Mouse (Mus musculus) urinary bladder, postnatal 14 days (tissue): ENCODE results near the gene Dtx2.

Experiments
- DNase-seq: peaks from one replicate; pipeline ENCODE4 v3.0.0; 2021; ENCODE audit warnings: low spot score

The Dtx2 gene

GRCm38 (mm10) chr5:135994725-135995687, at the start of gene Dtx2:
TSS of gene Dtx2 (plus strand) at chr5:135994800.
- DNase-seq: peak; percentile 90

DNA sequence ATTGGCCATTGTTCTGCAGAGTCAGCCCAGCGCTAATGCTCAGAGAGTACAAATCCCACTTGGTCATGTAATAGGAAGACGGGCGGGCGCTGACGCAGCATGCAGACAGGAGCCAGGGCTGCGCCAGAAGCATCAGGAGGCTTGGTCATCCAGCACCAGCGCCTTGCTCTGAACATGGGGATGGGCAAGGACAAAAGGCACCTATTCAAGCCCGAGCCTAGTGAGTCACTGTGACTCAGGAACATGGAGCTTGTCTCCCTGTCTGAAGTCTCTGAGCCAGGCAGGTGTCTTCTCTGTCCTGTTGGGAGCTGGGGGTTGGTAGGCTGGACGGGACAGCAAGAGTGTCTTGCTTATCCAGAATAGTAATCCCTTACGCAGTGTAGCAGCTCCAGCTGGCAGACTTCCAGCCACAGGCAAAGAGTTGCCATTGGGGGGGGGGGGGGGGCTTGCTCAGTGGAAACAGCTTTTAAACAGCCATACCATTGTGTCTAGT, 48.6 kb upstream of the Dtx2 start:
- DNase-seq: peak; percentile 13

DNA sequence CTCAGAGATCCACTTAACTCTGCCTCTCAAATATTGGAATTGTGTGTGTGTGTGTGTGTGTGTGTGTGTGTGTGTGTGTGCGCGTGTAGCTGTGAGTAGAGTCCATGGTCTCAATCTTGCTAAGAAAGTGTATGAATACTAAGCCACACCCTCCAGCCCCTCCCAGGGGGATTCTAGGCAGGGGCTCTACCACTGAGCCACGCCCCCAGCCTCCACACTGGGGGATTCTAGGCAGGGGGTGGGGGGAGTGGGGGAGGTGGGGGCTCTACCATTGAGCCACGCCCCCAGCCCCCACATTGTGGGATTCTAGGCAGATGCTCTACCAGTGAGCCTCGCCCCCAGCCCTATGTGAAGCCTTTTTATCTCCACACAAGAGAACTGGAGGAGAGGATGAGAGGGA, 48.0 kb upstream of the Dtx2 start:
- no peak for DNase-seq

DNA sequence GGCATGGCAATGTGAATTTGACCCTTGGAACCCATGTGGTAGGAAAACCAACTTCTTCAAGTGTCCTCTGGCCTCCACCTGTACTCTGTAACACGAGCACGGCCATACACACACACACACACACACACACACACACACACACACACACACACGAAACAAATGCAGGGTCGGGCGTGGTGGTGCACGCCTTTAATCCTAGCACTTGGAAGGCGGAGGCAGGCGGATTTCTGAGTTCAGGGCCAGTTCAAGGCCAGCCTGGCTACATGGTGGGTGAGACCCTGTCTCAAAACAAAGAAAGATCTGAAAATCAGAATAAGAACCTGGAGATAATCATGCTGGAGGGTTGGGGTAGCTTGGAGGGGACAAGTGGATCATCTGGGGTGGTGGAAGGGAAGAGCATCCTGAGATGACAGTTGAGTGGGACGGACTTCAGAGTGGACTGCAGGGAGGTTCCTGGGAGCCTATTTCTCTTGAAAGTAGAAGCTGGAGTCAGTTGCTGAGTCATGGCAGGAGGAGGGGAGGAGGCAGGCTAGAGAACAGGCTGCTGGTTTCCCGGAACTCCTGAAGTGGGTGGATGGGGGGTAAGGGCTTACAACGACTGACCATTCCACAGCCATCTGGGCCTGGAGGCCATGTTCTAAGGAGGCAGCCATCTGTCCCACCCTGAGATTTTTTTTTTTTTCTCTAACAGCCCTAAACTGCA, 43.7 kb upstream of the Dtx2 start:
- DNase-seq: peak; percentile 22

GRCm38 (mm10) chr5:135951660-135952059, 42.9 kb upstream of the Dtx2 start:
- no peak for DNase-seq

DNA sequence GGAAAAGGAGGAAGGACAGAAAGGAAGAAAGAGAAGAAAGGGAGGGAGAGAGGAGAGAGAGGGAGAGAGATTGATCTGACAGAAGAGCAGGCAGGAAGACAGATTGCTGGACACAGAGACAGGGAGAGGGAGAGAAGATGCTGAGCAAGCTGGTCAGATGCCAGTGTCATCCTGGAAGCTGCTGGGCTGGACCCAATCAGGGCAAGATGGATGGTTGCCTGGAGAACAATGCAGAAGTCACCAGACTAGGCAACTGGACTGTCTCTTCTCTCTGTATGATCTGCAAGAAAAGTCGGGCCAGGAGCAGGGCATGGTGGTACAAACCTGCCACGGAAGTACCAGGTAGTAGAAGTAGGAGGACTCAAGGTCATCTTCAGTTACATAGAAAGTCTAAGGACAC, 41.8 kb upstream of the Dtx2 start:
- no peak for DNase-seq

DNA sequence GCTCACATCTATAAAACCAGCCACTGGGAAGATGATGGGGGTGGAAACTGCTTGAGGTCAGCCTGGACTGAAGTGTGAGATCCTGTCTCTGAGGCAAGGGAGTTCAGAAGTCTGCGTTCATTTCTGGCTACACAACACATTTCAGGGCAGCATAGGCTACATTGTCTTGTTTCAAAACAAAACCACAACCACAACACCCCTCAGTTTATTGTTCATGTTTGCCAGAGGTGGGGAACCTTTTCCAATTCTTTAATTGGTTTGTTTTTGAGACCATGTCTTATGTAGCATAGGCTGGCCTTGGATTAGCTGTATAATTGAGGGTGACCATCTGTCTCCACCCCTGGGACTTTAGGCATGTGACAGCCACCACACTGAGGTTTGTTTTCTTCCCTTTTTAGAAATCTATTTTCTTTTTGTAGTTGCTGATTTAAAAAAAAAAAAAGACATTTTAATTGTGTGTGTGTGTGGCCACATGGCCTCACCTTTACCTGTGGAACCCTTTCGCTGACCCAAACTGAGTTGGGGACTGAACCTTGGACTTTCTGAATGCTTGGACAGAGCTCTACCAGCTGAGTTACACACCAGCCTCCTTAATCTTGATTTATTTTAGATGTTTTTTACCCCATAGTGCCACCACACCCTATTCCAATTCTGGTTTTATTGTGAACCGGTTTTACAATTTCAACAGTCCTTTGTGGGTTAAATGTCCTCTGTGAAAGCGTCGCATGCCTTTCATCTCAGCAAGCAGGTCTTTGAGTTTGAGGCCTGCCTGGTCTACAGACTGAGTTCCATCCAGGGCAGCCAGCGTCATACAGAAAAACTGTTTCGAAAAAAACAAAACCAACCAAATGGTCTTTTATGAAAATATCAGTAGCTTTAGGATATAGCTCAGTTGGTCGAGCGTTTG, 38.0 kb upstream of the Dtx2 start:
- DNase-seq: no peak

DNA sequence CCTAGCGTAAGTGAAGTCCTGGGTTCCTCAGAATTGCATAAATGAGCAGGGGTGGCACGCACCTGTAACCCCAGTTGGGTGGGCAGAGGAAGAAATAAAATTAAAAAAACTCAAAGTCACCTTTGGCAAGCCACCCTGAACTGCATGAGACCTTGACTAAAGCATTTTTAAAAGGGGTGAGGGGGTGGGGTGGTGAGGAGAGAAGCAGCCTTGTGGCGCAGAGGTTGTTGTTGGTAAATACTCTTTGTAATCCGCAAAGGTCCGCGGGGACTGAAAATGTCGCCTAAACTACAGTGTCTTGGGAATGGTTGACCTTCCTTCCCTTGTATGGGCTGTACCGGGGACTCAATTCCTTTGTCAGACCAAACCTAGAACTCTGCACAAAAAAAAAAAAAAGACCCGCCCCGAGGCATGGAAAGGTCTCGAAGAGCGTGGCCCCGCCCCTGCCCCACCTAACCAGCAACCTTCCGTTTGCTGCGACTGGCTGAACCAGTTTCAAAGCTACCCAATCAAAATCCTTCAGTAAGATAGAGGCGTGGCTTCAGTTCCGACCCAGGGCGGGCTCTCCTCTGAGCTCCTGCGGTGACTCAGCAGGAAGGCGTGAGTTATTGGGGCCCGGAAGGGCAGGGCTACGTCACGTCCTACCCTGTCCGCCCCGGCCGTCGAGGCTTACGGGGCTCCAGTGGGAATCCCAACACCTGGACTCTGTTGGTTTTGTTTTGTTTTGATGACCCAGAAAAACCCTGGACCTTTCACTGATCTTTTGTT, 37.2 kb upstream of the Dtx2 start:
- peak; percentile 96 for DNase-seq

- DNase-seq: no peak
These were observed 36.2 kb upstream of the Dtx2 start for GRCm38 (mm10) chr5:135958367-135958766.

DNA sequence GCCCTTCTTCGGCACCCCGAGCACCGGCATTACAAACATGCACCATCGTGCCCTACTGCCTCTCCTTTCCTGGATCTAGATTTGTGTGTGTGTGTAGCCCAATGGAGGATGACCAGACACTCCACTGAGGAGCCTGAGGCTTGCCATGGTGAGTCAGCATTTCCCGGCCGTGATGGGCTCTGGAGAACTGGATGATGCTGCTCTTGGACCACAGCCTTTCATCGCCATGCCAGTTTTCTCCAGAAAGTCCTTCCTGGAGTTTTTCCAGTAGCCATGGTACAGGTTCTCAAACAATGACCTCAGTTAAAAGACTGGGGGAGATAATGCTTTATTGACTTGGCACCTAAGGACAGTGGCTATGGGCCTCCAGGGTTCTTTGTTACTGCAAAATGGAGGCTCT, 34.7 kb upstream of the Dtx2 start:
- peak; percentile 14 for DNase-seq

- no peak for DNase-seq
These were observed 33.5 kb upstream of the Dtx2 start for GRCm38 (mm10) chr5:135960909-135961635.

DNA sequence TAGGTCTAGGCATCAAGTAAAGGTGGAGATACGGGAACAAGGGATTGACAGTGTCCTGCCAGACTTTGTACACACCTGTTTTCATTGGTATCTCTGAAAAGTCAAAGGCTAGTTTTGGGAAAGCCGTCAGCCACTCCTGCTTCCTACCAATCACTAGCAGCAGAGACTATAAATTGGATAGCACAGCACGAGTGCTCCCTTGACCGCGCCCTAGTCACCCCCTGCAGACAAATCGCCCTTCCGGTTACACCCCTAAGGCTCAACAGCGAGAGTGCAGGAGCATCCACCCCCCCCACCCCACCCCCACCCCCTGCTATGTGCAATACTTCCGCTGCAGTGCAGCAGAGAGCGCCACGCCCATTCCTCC, 32.5 kb upstream of the Dtx2 start:
- DNase-seq: no peak

DNA sequence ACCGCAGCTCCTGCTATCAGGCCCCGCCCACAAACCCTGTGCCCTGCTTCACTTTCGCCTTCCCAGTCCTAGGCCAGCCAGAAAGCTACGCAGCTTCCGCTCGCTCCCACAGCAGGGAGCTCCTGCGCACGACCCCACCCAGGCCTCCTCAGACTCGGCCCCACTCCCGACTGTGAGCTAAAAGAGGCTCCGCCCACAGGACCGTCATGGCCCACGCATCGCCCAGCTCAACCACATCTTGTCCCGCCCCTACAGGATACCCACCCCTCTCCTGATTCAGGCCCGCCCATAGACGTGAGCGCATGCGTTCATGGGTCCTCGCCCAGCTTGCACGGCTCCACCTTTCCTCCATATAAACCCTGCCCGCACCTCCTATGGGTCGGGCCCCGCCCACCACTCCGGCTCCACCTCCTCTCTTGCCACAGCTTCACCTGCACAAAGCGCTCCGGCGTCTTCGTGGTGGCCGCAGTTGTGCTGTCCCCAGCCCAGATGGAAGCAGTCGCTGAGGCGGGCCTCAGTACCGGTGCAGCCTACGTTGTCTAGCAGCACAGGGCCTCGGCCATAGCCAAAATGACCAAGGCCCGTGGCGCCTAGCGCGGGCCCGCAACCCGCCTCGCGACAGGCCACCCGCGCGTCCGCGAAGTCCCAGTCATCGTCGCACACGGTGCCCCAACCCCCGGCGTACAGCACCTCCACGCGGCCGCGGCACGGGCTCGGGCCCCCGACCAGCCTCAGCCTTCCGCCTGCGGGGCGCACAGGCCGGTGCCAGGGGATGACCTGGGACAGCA, 31.9 kb upstream of the Dtx2 start:
- DNase-seq: peak; percentile 99

DNA sequence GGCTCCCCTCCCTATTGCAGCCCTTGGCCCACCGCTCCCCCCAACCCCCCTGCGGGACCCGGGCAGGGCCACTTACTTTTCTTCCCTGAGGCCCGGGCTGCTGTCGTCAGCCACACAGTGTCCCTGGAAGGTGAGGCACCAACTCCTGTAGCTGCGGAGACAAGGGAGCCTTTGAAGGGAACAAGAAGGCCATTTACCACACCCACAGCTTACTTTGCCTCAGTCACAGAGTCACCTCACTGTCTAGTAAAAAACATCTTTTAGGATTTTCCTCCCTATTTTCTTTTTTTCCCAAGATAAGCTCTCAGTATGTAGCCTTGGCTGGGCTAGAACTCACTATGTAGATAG, 31.3 kb upstream of the Dtx2 start:
- no peak for DNase-seq

DNA sequence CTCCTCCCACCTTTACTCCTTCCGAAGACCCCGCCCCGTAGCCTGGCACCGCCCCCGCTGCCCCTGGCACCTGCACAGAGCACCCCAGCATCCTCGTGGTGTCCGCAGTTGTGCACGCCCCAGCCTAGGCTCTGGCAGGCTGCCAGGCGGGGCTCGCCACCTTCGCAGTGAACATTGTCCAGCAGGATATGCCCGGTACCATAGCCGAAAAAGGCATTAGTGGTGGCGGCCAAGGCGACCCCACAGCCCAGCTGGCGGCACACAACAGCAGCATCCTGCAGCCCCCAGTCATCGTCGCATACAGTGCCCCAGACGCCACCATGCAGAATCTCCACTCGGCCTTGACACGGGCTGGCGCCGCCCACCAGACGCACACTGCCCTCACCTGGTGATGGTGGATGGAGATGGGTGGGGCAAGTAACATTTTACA, 29.1 kb upstream of the Dtx2 start:
- DNase-seq: peak; percentile 59

- no peak for DNase-seq
These were observed 27.7 kb upstream of the Dtx2 start for GRCm38 (mm10) chr5:135966866-135967265.

DNA sequence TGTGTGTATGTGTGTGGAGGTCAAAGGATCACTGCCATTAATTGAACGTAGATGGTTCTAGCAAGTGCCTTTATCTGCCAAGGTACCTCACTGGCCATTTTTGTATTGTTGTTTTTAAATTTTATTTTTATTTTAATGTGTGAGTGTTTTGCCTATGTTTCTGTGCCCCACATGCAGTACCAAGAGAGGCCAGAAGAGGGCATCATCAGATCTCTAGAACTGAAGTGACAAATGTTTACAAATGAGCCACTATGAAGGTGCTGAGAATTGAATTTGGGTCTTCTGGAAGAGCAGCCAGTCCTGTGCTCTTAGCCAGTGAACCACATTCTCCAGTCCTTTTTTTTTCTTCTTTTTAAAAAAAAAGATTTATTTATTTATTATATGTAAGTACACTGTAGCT, 25.8 kb upstream of the Dtx2 start:
- DNase-seq: peak; percentile 48

- DNase-seq: no peak
These were observed 24.4 kb upstream of the Dtx2 start for GRCm38 (mm10) chr5:135970247-135970646.

GRCm38 (mm10) chr5:135971876-135972275, 22.7 kb upstream of the Dtx2 start:
- DNase-seq: no peak

- DNase-seq: no peak
These were observed 20.2 kb upstream of the Dtx2 start, which contains the start of gene Ssc4d for GRCm38 (mm10) chr5:135974365-135974764. TSS of gene Ssc4d (minus strand) at chr5:135974531.
